Mouse (Mus musculus): ENCODE results near the gene Mrps2.
A peak's percentile ranks its signal among the peaks of the same experiment; 100 is the strongest.
"Not testable (repeated sequence)": the region's sequence is repeated elsewhere in the genome, so short reads cannot be mapped to it uniquely, and the experiment has no call there.

Mrps2 gene

DNA sequence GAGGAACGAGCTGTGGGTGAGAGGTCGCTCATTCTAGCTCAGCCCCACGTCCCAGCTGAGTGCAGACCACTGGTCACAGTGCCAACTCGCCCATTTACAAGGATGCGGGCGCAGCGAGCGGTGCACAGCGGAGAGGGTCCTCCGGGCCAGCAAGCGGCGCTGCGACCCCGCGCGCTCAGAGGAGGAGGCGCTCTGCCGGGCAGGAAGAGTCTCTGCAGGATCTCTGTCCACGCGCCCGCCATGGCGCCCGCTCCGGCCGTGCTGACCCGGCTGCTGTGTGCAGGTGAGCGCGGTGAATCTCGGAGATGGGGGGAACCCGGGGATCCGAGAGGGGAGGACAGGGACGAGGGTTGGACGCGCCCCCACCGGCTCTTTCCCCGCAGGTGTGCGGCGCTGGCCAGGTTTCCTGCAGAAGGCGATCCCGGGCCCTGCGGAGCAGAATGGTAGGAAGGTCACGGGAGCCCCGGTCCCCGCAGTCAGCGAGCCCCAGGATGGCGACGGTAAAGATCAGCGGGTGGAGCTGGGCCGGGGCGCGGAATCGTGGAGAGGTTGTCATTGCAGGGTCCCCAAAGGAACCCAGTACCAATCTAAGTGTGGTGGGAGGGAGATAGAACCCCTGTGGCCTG lies at the start of gene Mrps2:
TSS of gene Mrps2 (plus strand) at position 207 of the 626 bp plus-strand sequence.
- peak; percentile 87 for DNase-seq (ENCODE audit: low spot score)

DNA sequence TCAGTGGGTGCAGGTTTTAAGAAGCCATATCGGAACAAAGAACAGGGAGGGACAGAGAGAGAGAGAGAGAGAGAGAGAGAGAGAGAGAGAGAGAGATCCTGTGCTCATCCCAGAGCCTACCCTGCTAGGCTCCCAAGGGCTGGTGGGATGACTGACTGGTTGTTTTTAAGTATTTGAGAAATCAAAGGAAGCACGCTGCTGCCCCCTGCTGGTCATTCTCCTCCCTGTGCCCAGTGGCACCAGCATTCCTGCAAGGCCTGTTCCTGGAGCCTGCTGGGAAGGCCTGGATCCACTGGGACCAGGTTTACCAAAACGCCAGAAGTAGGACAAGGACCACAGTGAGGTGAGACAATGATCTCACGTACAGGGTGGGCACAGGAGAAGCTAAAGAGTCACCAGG lies 48.0 kb upstream of the Mrps2 start:
- DNase-seq (ENCODE audit: low spot score) = peak; percentile 89

DNA sequence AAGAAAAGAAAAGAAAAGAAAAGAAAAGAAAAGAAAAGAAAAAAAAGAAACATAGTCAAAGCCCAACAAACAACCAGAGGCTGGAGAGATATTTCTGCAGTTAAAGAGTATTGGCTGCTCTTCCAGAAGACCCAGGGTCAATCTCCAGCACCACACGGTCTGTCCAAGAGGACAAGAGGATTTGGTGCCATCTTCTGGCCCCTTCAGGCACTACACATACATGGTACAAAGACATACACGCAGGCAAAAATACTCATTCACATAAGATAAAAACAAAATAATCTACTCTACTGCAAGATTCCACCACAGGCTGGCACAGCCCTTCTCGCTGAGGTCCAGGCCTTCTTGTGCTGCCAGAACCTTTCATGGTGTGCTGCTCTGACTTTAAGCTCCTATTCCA lies 44.7 kb upstream of the Mrps2 start:
- DNase-seq (ENCODE audit: low spot score) = peak; percentile 55

DNA sequence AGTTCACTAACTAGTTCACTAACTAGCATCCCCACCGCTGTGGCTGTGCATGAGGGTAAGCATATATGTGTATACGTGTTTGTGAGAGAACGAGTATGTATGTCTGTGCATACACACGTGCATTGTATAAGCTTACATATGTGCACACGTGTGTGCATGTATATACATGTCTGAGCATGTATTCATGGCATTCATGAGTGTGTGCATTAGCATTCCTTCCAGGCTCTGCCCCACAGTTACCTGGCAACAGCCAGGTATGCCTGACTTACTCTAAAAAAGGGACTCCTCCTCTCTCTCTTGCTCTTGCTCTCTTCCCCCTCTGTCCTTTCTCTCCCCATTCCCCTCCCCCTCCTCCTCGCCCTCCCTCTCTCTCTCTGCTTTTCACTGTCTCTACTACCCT lies 40.6 kb upstream of the Mrps2 start:
- no peak for DNase-seq (ENCODE audit: low spot score)

DNA sequence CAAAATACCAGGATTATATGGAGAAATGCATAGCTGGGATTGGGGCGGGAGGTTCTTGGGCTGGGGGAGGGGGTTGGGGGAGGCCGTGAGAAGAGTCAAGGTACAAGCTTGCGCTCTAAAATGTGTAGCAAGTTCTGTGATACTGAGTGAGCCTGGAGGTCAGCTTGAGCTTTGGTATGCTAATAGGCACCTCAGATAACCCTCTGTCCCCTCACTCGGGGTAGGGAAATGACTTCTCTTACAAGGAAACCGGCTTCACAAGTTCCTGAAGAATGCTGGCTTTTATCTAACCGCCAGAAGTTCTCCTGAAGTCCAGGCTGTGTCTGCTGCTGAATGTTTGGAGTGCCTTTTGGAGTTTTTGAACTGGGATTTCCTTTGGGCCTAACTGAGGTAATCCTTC lies 37.0 kb upstream of the Mrps2 start:
- no peak for DNase-seq (ENCODE audit: low spot score)

DNA sequence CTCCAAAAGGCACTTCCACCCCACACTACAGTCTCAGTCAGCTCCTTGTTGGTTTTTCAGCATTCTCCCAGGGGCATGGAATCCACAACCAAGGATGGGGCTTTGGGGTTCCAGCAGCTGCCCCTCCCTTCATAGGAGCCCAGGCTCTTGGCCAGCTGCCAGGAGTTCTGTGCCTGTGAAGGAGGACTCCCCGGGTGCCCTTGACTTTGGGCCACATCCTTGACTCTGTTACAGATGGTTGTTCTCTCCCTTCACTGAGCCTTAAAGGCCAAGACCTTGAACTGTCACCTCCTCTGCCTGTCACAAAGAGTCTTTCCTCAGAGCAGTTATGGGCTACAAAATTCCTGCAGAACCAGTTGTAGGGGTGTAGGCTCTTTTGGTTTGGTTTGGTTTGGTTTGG lies 35.1 kb upstream of the Mrps2 start:
- no peak for DNase-seq (ENCODE audit: low spot score)

DNA sequence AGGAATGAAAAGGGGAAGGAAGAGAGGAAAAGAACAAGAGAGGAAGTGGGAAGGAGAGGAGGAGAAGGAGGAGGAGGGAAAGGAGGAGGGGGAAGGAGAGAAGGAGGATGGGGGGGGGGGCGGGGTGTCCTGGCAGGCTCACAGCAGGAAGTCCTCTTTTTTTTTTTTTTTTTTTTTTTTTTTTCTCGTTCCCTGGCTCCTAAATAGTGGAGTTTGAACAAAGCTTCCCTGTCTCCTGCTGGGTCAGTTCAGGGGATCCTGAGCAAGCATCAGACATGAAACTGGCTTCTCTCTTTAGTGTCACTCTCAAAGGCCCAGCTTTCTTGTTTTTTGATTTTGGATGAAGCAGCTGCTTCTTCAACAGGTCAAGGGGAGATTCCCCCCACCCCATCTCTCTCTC lies 34.4 kb upstream of the Mrps2 start:
- DNase-seq (ENCODE audit: low spot score) = no peak

DNA sequence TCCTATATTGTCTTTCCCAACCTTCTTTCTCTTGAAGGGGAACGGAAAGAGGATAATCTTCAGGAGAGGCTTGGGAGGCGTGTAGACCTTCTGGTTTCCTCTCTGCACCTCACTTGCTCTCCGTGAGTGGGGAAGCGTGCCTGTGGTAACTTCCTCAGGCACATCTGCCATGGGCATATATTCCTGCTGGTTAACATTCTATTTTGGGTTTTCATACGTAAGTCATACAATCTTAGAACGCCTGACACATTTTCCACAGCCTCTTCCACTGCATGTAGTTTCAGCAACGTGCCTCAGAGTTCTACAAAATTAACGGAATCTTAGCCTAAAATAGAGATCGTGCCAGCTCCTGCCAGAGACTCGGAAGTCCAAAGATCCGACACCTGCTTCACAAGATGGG lies 32.5 kb upstream of the Mrps2 start:
- DNase-seq (ENCODE audit: low spot score) = no peak

DNA sequence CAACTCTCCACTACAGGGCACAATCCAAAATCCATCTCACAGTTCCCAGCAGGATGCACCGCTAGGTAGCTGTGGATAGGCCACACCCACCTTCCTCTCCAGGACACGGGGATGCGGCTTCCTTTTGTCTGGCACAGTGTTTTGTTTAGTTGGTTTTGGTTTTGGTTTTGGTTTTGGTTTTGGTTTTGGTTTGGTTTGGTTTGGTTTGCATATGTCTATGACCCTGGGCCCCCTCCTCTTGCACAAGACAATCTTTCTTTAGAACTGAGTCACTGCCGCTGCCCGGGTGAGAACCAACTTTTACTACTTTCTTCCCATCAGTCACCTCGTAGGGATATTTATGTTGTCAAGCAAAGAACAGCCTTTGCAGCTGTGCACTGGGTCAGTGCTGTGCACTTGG lies 27.0 kb upstream of the Mrps2 start:
- DNase-seq (ENCODE audit: low spot score) = no peak

DNA sequence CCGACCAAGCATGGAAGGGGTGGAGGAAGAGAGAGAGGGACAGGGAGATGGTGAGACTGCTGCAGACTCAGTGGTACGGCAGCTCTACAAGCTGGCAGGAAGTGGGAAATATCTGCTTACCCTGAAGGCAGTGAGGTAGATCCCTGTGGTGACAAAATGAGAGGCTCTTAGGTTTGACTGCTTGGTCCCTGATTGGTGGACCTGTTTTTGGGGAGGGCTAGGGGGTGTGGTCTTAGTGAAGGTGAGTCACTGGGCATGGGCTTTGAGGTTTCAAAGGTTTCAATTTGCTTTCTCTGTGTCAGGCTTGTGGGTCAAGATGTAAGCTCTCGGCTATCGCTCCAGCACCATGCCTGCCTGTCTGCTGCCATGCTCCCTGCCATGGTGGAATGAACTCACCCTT lies 22.8 kb upstream of the Mrps2 start:
- no peak for DNase-seq (ENCODE audit: low spot score)

DNA sequence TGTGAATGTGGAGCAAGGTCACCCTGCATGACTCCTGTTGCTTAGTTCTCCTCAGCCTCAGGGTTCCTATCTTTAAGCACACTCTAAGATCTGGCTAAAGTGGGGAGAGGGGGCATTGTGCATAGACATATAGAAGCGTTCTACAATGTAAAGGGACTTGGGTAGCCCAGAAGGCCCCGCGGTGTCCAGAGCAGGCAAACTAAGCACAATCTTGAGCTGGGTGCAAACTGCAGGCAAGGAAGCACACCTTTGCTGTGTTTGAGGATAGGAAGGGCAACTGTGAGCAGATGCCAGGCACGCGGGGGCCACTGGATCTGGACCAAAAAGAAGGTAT lies 21.7 kb upstream of the Mrps2 start:
- DNase-seq (ENCODE audit: low spot score) = no peak

DNA sequence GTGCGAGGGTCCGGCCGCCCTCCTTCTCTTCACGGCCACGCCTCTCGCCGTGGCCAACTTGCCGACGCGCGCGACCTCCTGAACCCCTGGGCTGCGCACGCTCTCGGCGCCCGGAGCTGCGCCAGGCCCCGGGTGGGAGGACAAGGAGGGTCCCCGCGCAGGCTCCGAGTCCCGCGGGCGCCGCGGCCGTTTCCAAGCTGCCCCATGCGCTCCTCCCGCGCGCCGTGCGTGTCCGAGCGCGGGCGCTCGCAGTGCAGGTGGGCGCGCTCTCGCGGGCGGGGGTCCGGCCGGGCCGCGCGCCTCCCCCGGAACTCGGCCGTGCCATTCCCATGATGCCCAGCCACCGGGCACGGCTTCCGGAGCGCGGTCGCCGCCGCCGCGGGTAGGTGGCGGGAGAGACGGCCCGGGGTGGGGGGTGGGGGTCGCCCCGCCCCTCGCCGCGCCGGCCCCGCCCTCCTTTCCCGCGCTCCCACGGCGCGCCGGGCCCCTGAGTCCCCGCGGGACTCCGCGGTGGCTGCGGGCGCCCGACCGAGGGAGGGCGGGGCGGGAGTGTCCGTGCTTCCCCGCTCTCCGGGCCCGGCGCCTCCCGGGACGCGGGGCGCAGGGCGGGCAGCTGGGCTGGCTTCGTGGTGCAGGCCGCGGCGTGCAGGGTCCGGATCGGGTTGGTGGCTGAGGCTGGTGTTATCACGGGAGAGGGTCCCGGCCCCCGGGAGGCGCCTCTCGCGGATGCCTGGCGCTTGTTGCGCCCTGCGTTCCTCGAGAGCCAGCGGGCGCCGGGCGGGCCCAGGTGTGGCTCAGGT lies 21.2 kb upstream of the Mrps2 start, which contains the start of gene Ppp1r26:
TSS of gene Ppp1r26 (plus strand) at position 286 of the 800 bp plus-strand sequence.
- peak; percentile 30 for DNase-seq (ENCODE audit: low spot score)

DNA sequence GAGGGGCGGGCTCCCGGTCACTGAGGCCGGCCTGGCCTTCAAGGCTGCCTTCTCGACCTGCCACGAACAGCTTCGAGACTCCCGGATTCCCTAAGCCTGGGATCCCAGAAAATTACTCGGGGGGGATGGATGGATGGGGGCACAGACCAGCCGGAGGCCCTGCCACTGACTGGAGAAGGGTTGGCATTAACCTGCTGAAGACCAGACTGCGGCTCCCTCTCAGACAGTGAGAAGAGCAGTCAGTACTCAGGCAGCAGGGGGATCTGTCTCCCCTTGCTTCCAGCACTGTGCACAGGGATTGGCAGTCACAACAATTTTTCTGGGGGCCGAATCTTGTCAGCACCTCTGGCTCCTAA lies 20.6 kb upstream of the Mrps2 start:
- no peak for DNase-seq (ENCODE audit: low spot score)

DNA sequence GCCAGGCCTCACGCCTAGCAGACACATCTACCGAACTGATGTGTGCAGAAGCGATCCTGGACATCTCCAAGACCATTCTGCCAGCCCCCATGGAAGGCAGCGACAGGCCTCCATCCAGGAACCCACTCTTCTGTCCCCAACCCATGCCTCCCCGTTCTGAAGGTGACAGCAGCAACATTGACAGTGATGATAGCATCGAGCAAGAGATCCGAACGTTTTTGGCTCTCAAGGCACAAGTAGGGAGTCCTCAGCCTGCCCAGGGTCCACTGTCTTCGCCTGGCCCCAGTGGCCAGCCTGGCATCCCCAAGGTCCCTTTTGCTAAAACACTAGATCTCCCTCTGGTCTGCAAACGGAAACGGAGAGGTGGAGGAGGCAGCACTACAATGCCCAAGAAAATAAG lies 16.2 kb upstream of the Mrps2 start:
- no peak for DNase-seq (ENCODE audit: low spot score)

DNA sequence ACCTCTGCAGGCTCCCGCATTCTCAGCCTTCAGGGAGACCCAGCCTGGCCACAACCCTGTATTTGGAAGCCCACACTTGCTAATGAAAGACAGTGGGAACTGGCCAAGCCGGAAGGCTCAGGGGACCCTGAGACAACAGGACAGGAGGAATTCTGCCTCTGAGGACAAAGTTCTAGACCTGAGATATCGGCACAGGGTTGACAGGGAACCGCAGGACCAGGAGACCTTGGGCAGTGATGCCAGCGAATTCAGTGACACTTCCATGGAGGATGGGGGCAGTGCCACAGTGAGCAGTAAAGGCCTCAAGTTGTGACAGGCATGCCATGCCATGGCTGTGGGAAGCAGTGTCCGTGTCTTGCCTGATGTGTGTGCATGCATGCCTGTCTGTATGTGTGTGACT lies 14.3 kb upstream of the Mrps2 start:
- no peak for DNase-seq (ENCODE audit: low spot score)

DNA sequence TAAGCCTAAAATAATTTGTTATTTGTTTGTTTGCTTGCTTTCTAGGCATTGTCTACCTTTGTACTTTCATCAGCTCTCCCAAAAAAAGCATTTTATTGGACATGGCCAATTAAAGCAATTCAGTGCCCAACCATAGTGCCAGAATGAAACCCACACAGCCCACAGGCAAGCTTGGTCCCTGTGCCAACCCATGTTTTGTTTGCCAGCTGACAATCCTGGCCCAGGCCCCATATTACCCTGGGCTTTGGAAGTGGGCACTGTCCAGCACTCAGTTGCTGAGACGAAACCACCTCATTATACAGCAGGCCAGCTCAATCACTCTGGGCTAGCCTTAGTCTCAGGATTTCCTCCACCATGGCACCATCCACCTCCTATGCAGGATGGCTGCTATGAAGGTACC lies 11.2 kb upstream of the Mrps2 start:
- no peak for DNase-seq (ENCODE audit: low spot score)

DNA sequence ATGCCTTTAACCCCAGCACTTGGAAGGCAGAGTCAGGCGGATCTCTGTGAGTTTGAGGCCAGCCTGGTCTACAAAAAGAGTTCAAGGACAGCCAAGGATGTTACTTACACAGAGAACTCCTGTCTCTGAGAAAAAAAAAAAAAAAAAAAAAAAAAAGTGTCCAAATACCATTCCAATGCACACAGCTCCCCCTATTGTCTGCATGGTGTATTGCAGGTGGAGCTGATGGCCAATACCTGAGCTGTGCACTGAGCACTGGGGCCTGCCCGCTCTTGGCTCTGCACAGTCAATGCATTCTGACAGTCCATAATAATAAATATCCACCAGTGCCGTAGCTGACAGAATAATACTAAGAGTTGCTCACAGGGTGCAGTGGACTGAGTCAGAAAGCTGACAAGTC lies 3.9 kb upstream of the Mrps2 start:
- peak; percentile 68 for DNase-seq (ENCODE audit: low spot score)

DNA sequence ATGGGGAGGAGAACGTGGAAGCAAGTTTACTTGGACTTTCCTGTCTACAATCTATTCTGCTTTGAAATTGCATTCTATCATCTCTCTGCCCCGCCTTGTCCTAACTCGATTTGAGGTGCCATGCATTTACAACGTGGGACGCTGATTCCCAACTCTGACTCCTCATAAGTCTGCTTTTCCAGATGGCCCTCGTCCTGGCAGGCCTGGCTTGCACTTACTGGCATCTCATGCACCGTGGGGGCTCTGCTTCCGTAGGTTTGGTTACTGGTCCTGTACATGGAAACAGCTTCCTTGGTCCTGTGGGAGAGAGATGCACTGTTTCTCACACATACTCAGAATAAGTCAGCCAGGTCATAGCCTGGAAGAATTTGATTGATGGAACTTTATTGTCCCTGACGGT lies 2.9 kb upstream of the Mrps2 start:
- peak; percentile 64 for DNase-seq (ENCODE audit: low spot score)

DNA sequence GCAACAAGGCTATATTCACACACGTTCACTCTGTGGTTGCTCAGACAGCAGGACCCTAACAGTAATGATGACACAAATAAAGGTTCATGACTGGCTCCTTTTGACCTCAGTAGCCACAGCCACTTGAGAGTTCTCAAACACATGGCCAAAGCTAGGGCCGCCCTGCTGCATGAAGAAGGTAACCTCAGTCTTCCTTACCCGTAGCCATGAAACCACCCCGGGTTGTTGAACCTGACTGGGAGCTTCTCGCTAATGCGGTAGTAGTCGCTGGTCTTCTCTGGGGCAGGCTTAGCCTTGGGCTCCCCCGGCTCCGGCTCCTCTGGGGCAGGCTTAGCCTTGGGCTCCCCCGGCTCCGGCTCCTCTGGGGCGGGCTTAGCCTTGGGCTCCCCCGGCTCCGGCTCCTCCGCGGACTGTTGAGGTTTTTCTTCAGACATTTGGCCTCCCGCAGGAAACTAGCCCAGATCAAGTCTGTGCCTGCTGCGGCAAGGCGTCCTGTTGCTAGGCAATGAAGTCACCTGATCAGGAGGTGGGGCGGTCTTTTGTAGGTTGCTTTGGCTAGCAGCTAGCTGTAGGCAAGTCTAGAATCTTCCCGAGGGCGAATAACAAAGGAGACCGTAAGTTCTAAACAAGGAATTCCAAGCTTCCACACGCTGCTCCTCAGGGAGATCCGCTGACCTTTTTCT lies 1.9 kb upstream of the Mrps2 start, which contains the start of gene 1700007K13Rik:
TSS of gene 1700007K13Rik (minus strand) at position 497 of the 683 bp plus-strand sequence.
- peak; percentile 80 for DNase-seq (ENCODE audit: low spot score)

DNA sequence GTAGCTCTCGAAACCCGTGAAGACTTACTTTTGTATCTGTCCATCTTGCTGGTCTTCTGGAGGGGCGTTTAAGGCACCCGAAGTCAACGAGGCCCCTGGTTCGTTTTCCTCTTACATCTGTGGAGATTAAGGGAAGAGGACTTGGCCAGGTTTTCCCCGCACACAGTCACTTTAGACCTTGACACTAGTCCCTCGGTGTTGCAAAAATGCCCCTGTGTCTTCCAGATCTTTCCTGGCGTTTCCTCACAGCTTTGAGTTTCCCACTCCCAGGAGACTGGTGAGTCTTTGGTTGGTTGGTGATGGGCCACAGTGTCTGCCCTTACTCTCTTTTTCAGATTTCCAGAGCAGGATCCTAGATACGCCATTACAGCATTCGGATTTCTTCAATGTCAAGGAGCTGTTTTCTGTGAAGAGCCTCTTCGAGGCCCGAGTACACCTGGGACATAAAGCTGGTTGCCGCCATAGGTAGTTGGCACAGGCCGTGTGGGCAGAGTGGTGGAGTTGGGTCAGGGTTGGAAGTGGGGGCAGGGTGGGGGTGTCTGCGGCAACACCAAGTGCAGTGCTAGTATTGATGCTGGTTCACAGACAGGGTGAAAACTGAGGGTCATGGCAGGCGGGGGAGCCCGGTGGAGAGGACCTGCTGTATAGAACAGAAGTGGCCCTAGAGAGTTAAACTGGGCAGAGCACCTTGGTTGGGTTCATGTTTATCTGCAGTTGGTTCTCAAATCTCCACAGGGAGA lies 790 bp downstream of the Mrps2 start:
- peak; percentile 19 for DNase-seq (ENCODE audit: low spot score)

DNA sequence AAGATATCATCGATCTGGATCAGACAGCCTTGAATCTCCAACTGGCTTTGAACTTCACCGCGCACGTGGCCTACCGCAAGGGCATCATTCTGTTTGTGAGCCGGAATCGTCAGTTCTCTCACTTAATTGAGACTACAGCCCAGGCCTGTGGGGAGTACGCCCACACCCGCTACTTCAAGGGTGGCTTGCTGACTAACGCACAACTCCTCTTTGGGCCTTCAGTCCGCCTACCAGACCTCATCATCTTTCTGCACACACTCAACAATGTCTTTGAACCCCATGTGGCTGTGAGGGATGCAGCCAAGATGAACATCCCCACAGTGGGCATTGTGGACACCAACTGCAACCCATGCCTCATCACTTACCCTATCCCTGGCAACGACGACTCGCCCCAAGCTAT lies 1.6 kb downstream of the Mrps2 start:
- DNase-seq (ENCODE audit: low spot score) = no peak

DNA sequence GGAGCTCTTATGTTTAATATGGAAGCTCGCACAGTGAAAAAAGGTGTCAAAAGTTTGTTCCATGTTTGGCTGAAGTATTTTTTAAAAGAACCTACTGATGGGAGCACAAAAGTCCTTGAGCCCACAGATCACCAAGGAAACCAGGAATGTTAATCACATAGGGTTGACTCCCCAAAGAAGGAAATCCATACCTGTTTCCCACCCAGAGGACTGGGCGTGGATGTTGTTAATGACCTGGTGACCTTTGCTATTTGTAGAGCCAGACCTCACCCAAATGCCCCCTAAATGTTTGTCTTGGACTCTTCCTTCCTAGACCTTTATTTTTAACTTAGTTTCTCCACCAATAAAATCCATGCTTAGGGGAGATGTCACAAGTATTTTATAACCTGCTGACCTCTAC lies 2.7 kb downstream of the Mrps2 start:
- DNase-seq (ENCODE audit: low spot score) = no peak

DNA sequence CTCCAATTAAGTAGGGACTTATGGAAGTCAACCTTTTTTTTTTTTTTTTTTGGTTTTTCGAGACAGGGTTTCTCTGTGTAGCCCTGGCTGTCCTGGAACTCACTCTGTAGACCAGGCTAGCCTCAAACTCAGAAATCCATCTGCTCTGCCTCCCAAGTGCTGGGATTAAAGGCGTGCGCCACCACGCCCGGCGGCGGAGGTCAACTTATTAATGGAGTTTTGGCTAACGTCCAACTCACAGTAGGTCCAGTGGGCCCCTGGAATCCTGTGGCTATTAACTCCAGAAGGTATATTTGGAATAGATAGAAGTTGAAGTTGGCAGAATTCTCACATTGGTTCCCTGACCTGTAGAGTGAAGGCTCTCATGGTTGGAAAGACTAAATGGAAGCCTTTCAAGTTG lies 4.1 kb downstream of the Mrps2 start:
- not testable (repeated sequence) for DNase-seq (ENCODE audit: low spot score)

Measured in MN1 (cell line).